Mouse (Mus musculus) cerebellum, adult 2 months (tissue): ENCODE data around the gene Krtap24-1. TPM values are rescaled to one million over a fixed set of nuclear protein-coding genes. Genes with fewer than 3 reads are reported as not detected.
A peak's percentile ranks its signal among the peaks of the same experiment; 100 is the strongest.

Experiments used
- DNase-seq, 2 experiments: peaks; one replicate each; pipeline ENCODE4 v3.0.0; 2021
- H3K27ac ChIP-seq: fragments of 200-500 bp; 2 replicates; pipeline ENCODE4 v1.5.1; 2012; ENCODE audit warnings: low read length, control low read depth, inconsistent platforms; ENCODE audit not compliant: insufficient read depth
- H3K27me3 ChIP-seq: fragments of 200-500 bp; 2 replicates; pipeline ENCODE4 v1.6.1; 2012; ENCODE audit warnings: inconsistent platforms, mild to moderate bottlenecking, low read length, moderate library complexity; ENCODE audit not compliant: control insufficient read depth, insufficient read depth
- H3K4me1 ChIP-seq: fragments of 200-500 bp; 2 replicates; pipeline ENCODE4 v1.6.1; 2011; ENCODE audit warnings: low read length; ENCODE audit not compliant: control insufficient read depth, insufficient read depth
- H3K4me3 ChIP-seq: fragments of 200-500 bp; replicated peaks from 2 replicates; pipeline ENCODE3; 2011; ENCODE audit warnings: mild to moderate bottlenecking, low read depth, low read length, control low read depth; ENCODE audit not compliant: insufficient read depth
- CTCF ChIP-seq: fragments of 200-500 bp; IDR thresholded peaks from 2 replicates; pipeline ENCODE4 v1.5.1; 2011; ENCODE audit warnings: low read depth, mild to moderate bottlenecking, control low read depth, low read length, moderate library complexity, borderline replicate concordance; ENCODE audit not compliant: insufficient read depth
- POLR2A ChIP-seq: fragments of 200-500 bp; IDR thresholded peaks from 2 replicates; pipeline ENCODE4 v1.6.1; 2011; ENCODE audit warnings: low read length, control low read depth, borderline replicate concordance; ENCODE audit not compliant: insufficient read depth
- WGBS: fragments of 180-500 bp; shearing (Covaris S2); methylation state at CpG from one replicate; pipeline ENCODE4 v1.1.7; 2018; 5-methylcytosine and 5-hydroxymethylcytosine counted together
- polyA plus RNA-seq: library from polyadenylated mRNA; depleted of rRNA; stranded (reverse); fragments of >200 nt; gene quantifications from 2 replicates; pipeline ENCODE4 v1.2.3, GENCODE M21; 2012; rRNA removed

Krtap24-1 gene
- polyA plus RNA-seq = not detected in 2 replicates

- H3K27me3 ChIP-seq = no peaks in the 10 kb centered on the region
- 83% methylated on average over 8 of the region's 8 CpGs for WGBS
- H3K4me3 ChIP-seq = no peak within 1 kb of the TSS
- TF ChIP-seq POLR2A = no peak
- no peak for TF ChIP-seq CTCF
- H3K4me1 ChIP-seq = no peaks in the 10 kb centered on the region
- no peak for DNase-seq
- no peak within 1 kb of the TSS for H3K27ac ChIP-seq
Observed at GRCm38 (mm10) chr16:88611922-88612321, at the start of gene Krtap24-1. Krtap24-1 (minus strand) TSS chr16:88612279.

GRCm38 (mm10) chr16:88657426-88657825, 45.3 kb upstream of the Krtap24-1 start:
- peak in 1 of 2 experiments; percentile 3 for DNase-seq
- H3K27ac ChIP-seq = no peak overlapping the region
- no peaks in the 10 kb centered on the region for H3K27me3 ChIP-seq
- H3K4me1 ChIP-seq = no peaks in the 10 kb centered on the region
- H3K4me3 ChIP-seq = no peak overlapping the region
- no peak for TF ChIP-seq POLR2A
- TF ChIP-seq CTCF = peak; percentile 12; the same call in 1 of the 2 replicates
- 0% methylated on average over 1 of the region's 1 CpGs for WGBS

DNA sequence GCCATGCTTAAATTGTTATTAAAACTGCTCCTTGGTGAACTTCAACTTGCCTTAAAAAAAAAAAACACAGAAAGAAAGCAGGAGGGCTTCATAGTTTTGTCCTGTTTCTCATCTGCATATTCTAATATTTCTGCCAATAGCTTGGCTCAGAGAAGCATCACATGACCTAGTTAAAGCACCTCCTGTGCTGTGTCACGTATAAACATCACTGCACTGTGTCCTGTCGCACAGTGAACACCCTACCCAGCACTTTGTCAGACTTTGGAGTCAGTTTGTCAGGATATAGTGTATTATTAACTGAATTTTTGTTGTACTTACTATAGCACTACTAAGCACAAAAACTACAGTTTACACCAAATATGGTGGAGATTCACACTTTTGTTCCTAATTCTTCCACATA, 39.9 kb upstream of the Krtap24-1 start:
- no peak for DNase-seq
- Histone ChIP-seq H3K27ac (no peak overlapping the region), H3K4me3 (no peak overlapping the region), H3K27me3 (no peaks in the 10 kb centered on the region), H3K4me1 (no peaks in the 10 kb centered on the region)
- WGBS = 39% methylated on average over 2 of the region's 2 CpGs
- no peak for TF ChIP-seq POLR2A
- TF ChIP-seq CTCF = no peak

DNA sequence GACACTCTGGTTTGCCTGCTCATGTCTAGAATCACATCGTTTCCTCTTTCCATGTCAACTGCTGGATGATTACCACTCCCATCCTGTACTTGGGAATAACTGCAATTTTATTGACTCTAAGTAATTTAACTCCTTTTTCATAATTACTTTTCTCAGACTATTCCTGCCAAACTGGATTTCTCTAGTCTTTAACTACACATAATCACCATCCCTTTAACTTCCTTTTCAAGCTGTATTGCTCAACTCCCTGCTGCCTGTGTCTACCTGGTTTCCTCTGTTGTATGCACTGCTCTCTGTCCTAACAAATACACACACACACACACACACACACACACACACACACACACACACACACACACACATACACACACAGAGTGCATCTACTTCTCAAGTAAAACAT, 39.0 kb upstream of the Krtap24-1 start:
- no peak overlapping the region for H3K4me3 ChIP-seq
- DNase-seq = no peak
- no peaks in the 10 kb centered on the region for H3K4me1 ChIP-seq
- H3K27ac ChIP-seq = no peak overlapping the region
- H3K27me3 ChIP-seq = no peaks in the 10 kb centered on the region
- 51% methylated on average over 1 of the region's 1 CpGs for WGBS
- TF ChIP-seq POLR2A (no peak), CTCF (no peak)

GRCm38 (mm10) chr16:88647358-88647846, 35.3 kb upstream of the Krtap24-1 start, which contains the start of gene Krtap26-1:
Krtap26-1 (minus strand) TSS chr16:88647796.
- Histone ChIP-seq H3K4me3 (no peak within 1 kb of the TSS), H3K4me1 (no peaks in the 10 kb centered on the region), H3K27ac (no peak within 1 kb of the TSS), H3K27me3 (no peaks in the 10 kb centered on the region)
- 54% methylated on average over 10 of the region's 10 CpGs for WGBS
- TF ChIP-seq CTCF (no peak), POLR2A (no peak)
- DNase-seq = no peak

- Histone ChIP-seq H3K4me3 (no peak overlapping the region), H3K27ac (no peak overlapping the region), H3K4me1 (no peaks in the 10 kb centered on the region), H3K27me3 (no peaks in the 10 kb centered on the region)
- DNase-seq = no peak
- TF ChIP-seq POLR2A (no peak), CTCF (no peak)
- WGBS = 90% methylated on average over 8 of the region's 8 CpGs
Observed at GRCm38 (mm10) chr16:88646366-88647111, 34.5 kb upstream of the Krtap24-1 start.

- Histone ChIP-seq H3K27me3 (no peaks in the 10 kb centered on the region), H3K4me1 (no peaks in the 10 kb centered on the region), H3K27ac (no peak overlapping the region), H3K4me3 (no peak overlapping the region)
- DNase-seq = no peak
- WGBS = 52% methylated on average over 3 of the region's 3 CpGs
- TF ChIP-seq POLR2A = no peak
- no peak for TF ChIP-seq CTCF
Observed at GRCm38 (mm10) chr16:88640053-88640452, 28.0 kb upstream of the Krtap24-1 start.

GRCm38 (mm10) chr16:88635142-88635541, 23.1 kb upstream of the Krtap24-1 start:
- Histone ChIP-seq H3K4me1 (no peaks in the 10 kb centered on the region), H3K4me3 (no peak overlapping the region), H3K27ac (no peak overlapping the region), H3K27me3 (no peaks in the 10 kb centered on the region)
- TF ChIP-seq CTCF = no peak
- TF ChIP-seq POLR2A = no peak
- WGBS = 9% methylated on average over 4 of the region's 4 CpGs
- peak in 1 of 2 experiments; percentile 8 for DNase-seq

GRCm38 (mm10) chr16:88631474-88631873, 19.4 kb upstream of the Krtap24-1 start:
- Histone ChIP-seq H3K27ac (no peak overlapping the region), H3K27me3 (no peaks in the 10 kb centered on the region), H3K4me3 (no peak overlapping the region), H3K4me1 (no peaks in the 10 kb centered on the region)
- no peak for TF ChIP-seq CTCF
- TF ChIP-seq POLR2A = no peak
- 66% methylated on average over 4 of the region's 4 CpGs for WGBS
- DNase-seq = no peak
